Mouse (Mus musculus) gastrocnemius, postnatal 10 days (tissue): ENCODE results near the gene Akain1. TPM values are rescaled to one million over a fixed set of nuclear protein-coding genes. Genes with fewer than 3 reads are reported as not detected.

ENCODE experiments used
- DNase-seq: peaks from one replicate; pipeline ENCODE4 v3.0.0; 2021; ENCODE audit warnings: mixed read lengths
- long read RNA-seq, 2 experiments: library from polyadenylated mRNA; stranded (forward); transcript quantifications; one replicate each; pipeline ENCODE4 v2.0.0; 2021
- total RNA-seq, 2 experiments: library from RNA; stranded (reverse); gene quantifications; 2 replicates each; pipeline ENCODE4 v1.2.3; 2021

Gene Akain1
- total RNA-seq, result not detected
- long read RNA-seq, experiment 1, result 0 reads
- long read RNA-seq, experiment 2, result 0 reads

GRCm38 (mm10) chr17:69438990-69439491 is at the start of gene Akain1:
Gene Akain1, plus strand, starts transcription at chr17:69439326.
- peak; percentile 82 for DNase-seq

GRCm38 (mm10) chr17:69396147-69397033 is 42.7 kb upstream of the Akain1 start:
- no peak for DNase-seq

GRCm38 (mm10) chr17:69397163-69397562 is 42.0 kb upstream of the Akain1 start:
- DNase-seq, result no peak

- no peak for DNase-seq
These were observed 41.0 kb upstream of the Akain1 start for GRCm38 (mm10) chr17:69398092-69398491.

- no peak for DNase-seq
These were observed 38.0 kb upstream of the Akain1 start for GRCm38 (mm10) chr17:69401146-69401545.

GRCm38 (mm10) chr17:69416163-69416562 is 23.0 kb upstream of the Akain1 start:
- DNase-seq, result no peak

- peak; percentile 98 for DNase-seq
These were observed 22.0 kb upstream of the Akain1 start for GRCm38 (mm10) chr17:69416920-69417661.

GRCm38 (mm10) chr17:69417724-69418373 is 21.3 kb upstream of the Akain1 start:
- no peak for DNase-seq

GRCm38 (mm10) chr17:69421592-69421991 is 17.5 kb upstream of the Akain1 start:
- no peak for DNase-seq

GRCm38 (mm10) chr17:69437836-69438235 is 1.3 kb upstream of the Akain1 start:
- DNase-seq, result no peak

- no peak for DNase-seq
These were observed 640 bp upstream of the Akain1 start for GRCm38 (mm10) chr17:69438486-69438885.

- DNase-seq, result peak; percentile 14
These were observed 700 bp downstream of the Akain1 start for GRCm38 (mm10) chr17:69439571-69440480.

GRCm38 (mm10) chr17:69441041-69441440 is 1.9 kb downstream of the Akain1 start:
- no peak for DNase-seq

- no peak for DNase-seq
These were observed 9.6 kb downstream of the Akain1 start for GRCm38 (mm10) chr17:69448679-69449078.

GRCm38 (mm10) chr17:69461680-69462079 is 22.6 kb downstream of the Akain1 start:
- no peak for DNase-seq

- DNase-seq, result no peak
These were observed 23.9 kb downstream of the Akain1 start for GRCm38 (mm10) chr17:69463037-69463436.

GRCm38 (mm10) chr17:69471171-69471570 is 32.0 kb downstream of the Akain1 start:
- DNase-seq, result no peak

- DNase-seq, result no peak
These were observed 33.3 kb downstream of the Akain1 start for GRCm38 (mm10) chr17:69472401-69472800.

- DNase-seq, result no peak
These were observed 35.0 kb downstream of the Akain1 start for GRCm38 (mm10) chr17:69474084-69474483.

- peak; percentile 73 for DNase-seq
These were observed 36.3 kb downstream of the Akain1 start for GRCm38 (mm10) chr17:69475423-69475822.

GRCm38 (mm10) chr17:69477526-69477925 is 38.4 kb downstream of the Akain1 start:
- no peak for DNase-seq
